Mouse (Mus musculus): ENCODE measurements around the gene Il18r1.

DNA sequence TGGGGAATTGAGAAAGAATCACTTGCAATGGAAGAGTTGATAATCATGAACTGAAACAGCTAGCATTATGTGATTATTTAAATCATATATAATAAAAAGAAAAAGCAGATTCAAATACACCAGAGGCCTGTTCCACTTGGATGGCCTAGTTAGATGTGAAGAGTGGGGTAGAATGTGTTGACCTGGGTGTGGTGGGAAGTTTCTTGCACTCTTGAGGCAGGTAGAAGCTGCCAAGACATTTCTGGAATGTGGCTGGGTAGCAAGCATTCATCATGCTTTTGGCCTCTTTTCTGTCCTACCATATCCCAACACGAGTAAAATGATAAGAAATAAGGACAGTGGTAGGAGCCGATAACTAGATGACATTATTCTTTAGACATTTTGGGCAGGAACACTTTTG lies 3.5 kb downstream of the Il18r1 start:
- TF ChIP-seq GATA1 (IDR thresholded peaks at IDR 0.05; ENCODE audit: low read length) (no peak), TAL1 (IDR thresholded peaks at IDR 0.05; ENCODE audit: low read length) (no peak)

Data from erythroblast, embryonic 14.5 days (primary cell).